Mouse (Mus musculus): ENCODE measurements around the gene Prkn. TPM values are rescaled to one million over a fixed set of nuclear protein-coding genes. Genes with fewer than 3 reads are reported as not detected.
A peak's percentile ranks its signal among the peaks of the same experiment; 100 is the strongest.

Prkn gene
- total RNA-seq, 1 experiment: 1.7 TPM

DNA sequence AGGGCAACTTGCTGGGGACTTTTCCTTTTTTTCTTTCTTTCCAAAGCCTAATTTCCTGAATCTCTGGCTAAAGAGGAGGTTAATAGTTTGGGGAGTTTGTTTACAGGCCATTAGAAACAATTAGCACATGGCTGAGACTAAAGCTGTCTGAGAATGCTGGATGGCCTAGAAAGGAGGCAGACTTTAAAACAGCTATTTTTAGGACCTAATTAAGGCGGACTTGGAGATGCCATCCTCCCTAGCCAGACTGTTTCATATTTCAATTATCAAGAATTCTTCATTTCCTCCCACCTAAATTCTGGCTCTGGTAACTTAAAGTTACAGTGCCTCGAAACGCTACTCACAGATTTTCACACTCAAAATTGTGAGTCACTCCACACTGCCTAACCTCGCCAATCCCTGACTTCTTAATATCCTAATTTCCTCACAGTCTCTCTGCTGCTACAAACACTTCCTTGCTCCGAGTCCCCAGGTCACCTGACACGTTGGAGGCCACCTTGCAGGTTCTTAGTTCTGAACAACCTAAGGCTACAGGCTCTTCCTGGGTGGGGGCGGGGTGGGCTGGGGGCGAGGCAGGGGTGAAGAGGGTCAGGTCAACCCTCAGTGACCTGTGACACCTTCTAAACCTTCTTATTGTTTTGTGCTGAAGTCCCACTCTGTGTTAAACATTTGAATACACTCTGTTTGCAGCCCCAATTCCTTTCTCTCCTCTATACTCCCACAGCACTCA lies 674.0 kb downstream of the Prkn start:
- peak; percentile 21 for DNase-seq (ENCODE audit: low read depth, low spot score)
- no peaks in the 10 kb centered on the region for H3K36me3 ChIP-seq (ENCODE audit: control insufficient read depth, insufficient read depth, low read length, poor library complexity, severe bottlenecking)
- no peak overlapping the region for H3K27ac ChIP-seq (ENCODE audit: insufficient read depth, low read depth, low read length, poor library complexity, severe bottlenecking)
- TF ChIP-seq ZC3H11A (IDR thresholded peaks at IDR 0.05; ENCODE audit: borderline replicate concordance, low read depth, low read length) (no peak), MAFK (IDR thresholded peaks at IDR 0.05; ENCODE audit: insufficient read depth, low read depth, low read length) (no peak), ZNF384 (IDR thresholded peaks at IDR 0.05; ENCODE audit: low read depth, low read length) (no peak), CHD2 (IDR thresholded peaks at IDR 0.05; ENCODE audit: low read depth, low read length) (no peak), HCFC1 (IDR thresholded peaks at IDR 0.05; ENCODE audit: borderline replicate concordance, insufficient read depth, low read length) (no peak)
- in situ Hi-C loops (cut with MboI; ENCODE audit: low sequenced_read_pairs in 2 of 2, unreplicated experiment in 2 of 2): no loop called here
- H3K9me3 ChIP-seq (ENCODE audit: control insufficient read depth, insufficient read depth, low read depth, low read length): no peaks in the 10 kb centered on the region
- no peak overlapping the region for H3K4me3 ChIP-seq (ENCODE audit: insufficient read depth in 1 of 2, low read depth in 1 of 2, low read length in 2 of 2, poor library complexity in 1 of 2, severe bottlenecking in 1 of 2)
- H3K9ac ChIP-seq (ENCODE audit: insufficient read depth, low read depth, low read length, poor library complexity, severe bottlenecking): no peak overlapping the region
- H3K4me1 ChIP-seq (ENCODE audit: control insufficient read depth in 2 of 2, insufficient read depth in 2 of 2, low read length in 2 of 2, poor library complexity in 1 of 2): 0 out of 4 replicates have a peak, but pooled peaks cover 0 to 2% of the 10 kb centered on the region in 2 experiments

DNA sequence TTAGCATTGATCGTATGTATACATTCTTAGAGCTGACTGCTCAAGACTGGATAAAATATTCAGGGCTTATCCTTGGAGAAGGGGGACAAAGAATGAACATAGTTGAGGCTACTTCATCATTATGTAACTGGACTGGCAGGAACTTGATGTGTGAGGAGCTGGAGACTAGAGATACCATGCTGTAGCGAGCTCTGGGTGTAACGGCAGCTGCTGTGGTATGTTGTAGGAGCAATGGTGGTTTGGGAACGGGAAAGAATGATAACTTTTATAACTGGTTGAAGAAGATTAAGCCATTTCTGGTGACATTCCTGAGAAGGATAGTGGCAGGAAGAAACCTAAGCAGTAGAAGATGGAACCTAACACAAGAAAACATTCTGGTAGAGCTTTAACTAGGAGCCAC lies 675.4 kb downstream of the Prkn start:
- TF ChIP-seq MAFK (IDR thresholded peaks at IDR 0.05; ENCODE audit: insufficient read depth, low read depth, low read length) (no peak), HCFC1 (IDR thresholded peaks at IDR 0.05; ENCODE audit: borderline replicate concordance, insufficient read depth, low read length) (no peak), ZC3H11A (IDR thresholded peaks at IDR 0.05; ENCODE audit: borderline replicate concordance, low read depth, low read length) (no peak), CHD2 (IDR thresholded peaks at IDR 0.05; ENCODE audit: low read depth, low read length) (no peak)
- 0 out of 4 replicates have a peak, but pooled peaks cover 0 to 2% of the 10 kb centered on the region in 2 experiments for H3K4me1 ChIP-seq (ENCODE audit: control insufficient read depth in 2 of 2, insufficient read depth in 2 of 2, low read length in 2 of 2, poor library complexity in 1 of 2)
- in situ Hi-C loops (cut with MboI; ENCODE audit: low sequenced_read_pairs in 2 of 2, unreplicated experiment in 2 of 2): no loop called here
- no peaks in the 10 kb centered on the region for H3K36me3 ChIP-seq (ENCODE audit: control insufficient read depth, insufficient read depth, low read length, poor library complexity, severe bottlenecking)
- H3K27ac ChIP-seq (ENCODE audit: insufficient read depth, low read depth, low read length, poor library complexity, severe bottlenecking): no peak overlapping the region
- no peak for DNase-seq (ENCODE audit: low read depth, low spot score)
- H3K4me3 ChIP-seq (ENCODE audit: insufficient read depth in 1 of 2, low read depth in 1 of 2, low read length in 2 of 2, poor library complexity in 1 of 2, severe bottlenecking in 1 of 2): no peak overlapping the region
- H3K9me3 ChIP-seq (ENCODE audit: control insufficient read depth, insufficient read depth, low read depth, low read length): no peaks in the 10 kb centered on the region
- no peak overlapping the region for H3K9ac ChIP-seq (ENCODE audit: insufficient read depth, low read depth, low read length, poor library complexity, severe bottlenecking)

DNA sequence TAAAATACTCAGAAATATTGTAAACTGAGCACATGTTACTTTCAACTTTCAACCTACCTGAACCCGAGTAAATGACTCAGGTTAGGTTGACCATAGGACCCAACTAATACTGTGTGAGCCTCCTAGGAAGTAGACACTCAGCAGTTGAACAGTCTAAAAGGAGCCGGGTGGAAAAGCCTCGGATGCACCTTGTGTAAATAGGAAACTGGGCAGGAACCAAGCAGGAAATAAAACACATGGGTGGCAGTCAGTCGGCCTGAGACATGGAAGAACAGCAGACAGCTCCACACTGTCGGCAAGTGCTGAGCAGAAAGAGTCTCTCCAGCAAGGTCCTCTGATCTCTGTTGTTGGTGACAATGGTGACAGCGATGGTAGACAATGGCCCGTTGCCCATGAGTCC lies 676.0 kb downstream of the Prkn start:
- Histone ChIP-seq H3K9ac (ENCODE audit: insufficient read depth, low read depth, low read length, poor library complexity, severe bottlenecking) (no peak overlapping the region), H3K9me3 (ENCODE audit: control insufficient read depth, insufficient read depth, low read depth, low read length) (no peaks in the 10 kb centered on the region), H3K27ac (ENCODE audit: insufficient read depth, low read depth, low read length, poor library complexity, severe bottlenecking) (no peak overlapping the region), H3K4me1 (ENCODE audit: control insufficient read depth in 2 of 2, insufficient read depth in 2 of 2, low read length in 2 of 2, poor library complexity in 1 of 2) (0 out of 4 replicates have a peak, but pooled peaks cover 0 to 2% of the 10 kb centered on the region in 2 experiments), H3K36me3 (ENCODE audit: control insufficient read depth, insufficient read depth, low read length, poor library complexity, severe bottlenecking) (no peaks in the 10 kb centered on the region), H3K4me3 (ENCODE audit: insufficient read depth in 1 of 2, low read depth in 1 of 2, low read length in 2 of 2, poor library complexity in 1 of 2, severe bottlenecking in 1 of 2) (no peak overlapping the region)
- DNase-seq (ENCODE audit: low read depth, low spot score): no peak
- no peak for TF ChIP-seq MAFK (IDR thresholded peaks at IDR 0.05; ENCODE audit: insufficient read depth, low read depth, low read length)
- no peak for TF ChIP-seq HCFC1 (IDR thresholded peaks at IDR 0.05; ENCODE audit: borderline replicate concordance, insufficient read depth, low read length)
- TF ChIP-seq ZC3H11A (IDR thresholded peaks at IDR 0.05; ENCODE audit: borderline replicate concordance, low read depth, low read length): no peak
- TF ChIP-seq ZNF384 (IDR thresholded peaks at IDR 0.05; ENCODE audit: low read depth, low read length): no peak
- TF ChIP-seq CHD2 (IDR thresholded peaks at IDR 0.05; ENCODE audit: low read depth, low read length): no peak
- in situ Hi-C loops (cut with MboI; ENCODE audit: low sequenced_read_pairs in 2 of 2, unreplicated experiment in 2 of 2): no loop called here

DNA sequence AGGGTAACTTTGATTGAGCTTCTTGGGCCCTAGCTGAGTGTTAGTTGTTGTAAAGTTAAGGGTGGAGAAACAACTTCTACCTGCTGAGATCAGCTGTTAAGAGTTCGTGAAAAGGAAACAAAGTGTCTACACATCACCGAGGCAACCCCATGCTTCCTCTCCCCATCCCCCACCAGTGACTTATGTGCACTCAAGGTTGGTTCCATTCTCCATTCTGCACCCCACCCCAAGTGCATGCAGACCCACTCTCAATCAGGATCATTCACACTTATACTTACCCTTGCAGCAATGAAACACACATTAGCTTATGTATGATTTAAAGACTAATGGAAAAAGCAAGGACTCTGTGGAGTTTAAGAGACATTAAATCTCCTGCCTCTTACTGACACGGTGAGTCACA lies 691.9 kb downstream of the Prkn start:
- Histone ChIP-seq H3K9ac (ENCODE audit: insufficient read depth, low read depth, low read length, poor library complexity, severe bottlenecking) (no peak overlapping the region), H3K36me3 (ENCODE audit: control insufficient read depth, insufficient read depth, low read length, poor library complexity, severe bottlenecking) (no peaks in the 10 kb centered on the region), H3K9me3 (ENCODE audit: control insufficient read depth, insufficient read depth, low read depth, low read length) (no peaks in the 10 kb centered on the region), H3K27ac (ENCODE audit: insufficient read depth, low read depth, low read length, poor library complexity, severe bottlenecking) (no peak overlapping the region), H3K4me3 (ENCODE audit: insufficient read depth in 1 of 2, low read depth in 1 of 2, low read length in 2 of 2, poor library complexity in 1 of 2, severe bottlenecking in 1 of 2) (no peak overlapping the region), H3K4me1 (ENCODE audit: control insufficient read depth in 2 of 2, insufficient read depth in 2 of 2, low read length in 2 of 2, poor library complexity in 1 of 2) (peaks cover 8 to 25% of the 10 kb centered on the region in 2 experiments)
- TF ChIP-seq MAFK (IDR thresholded peaks at IDR 0.05; ENCODE audit: insufficient read depth, low read depth, low read length): no peak
- no peak for TF ChIP-seq CHD2 (IDR thresholded peaks at IDR 0.05; ENCODE audit: low read depth, low read length)
- TF ChIP-seq HCFC1 (IDR thresholded peaks at IDR 0.05; ENCODE audit: borderline replicate concordance, insufficient read depth, low read length): no peak
- no peak for TF ChIP-seq ZC3H11A (IDR thresholded peaks at IDR 0.05; ENCODE audit: borderline replicate concordance, low read depth, low read length)
- TF ChIP-seq ZNF384 (IDR thresholded peaks at IDR 0.05; ENCODE audit: low read depth, low read length): no peak
- peak; percentile 9 for DNase-seq (ENCODE audit: low read depth, low spot score)
- in situ Hi-C loops (cut with MboI; ENCODE audit: low sequenced_read_pairs in 2 of 2, unreplicated experiment in 2 of 2): no loop called here
